Mouse (Mus musculus) adrenal gland, adult 18-20 months (tissue): ENCODE measurements around the gene Ifitm1. TPM values are rescaled to one million over a fixed set of nuclear protein-coding genes. Genes with fewer than 3 reads are reported as not detected.
A peak's percentile ranks its signal among the peaks of the same experiment; 100 is the strongest.
"Not testable (repeated sequence)": the region's sequence is repeated elsewhere in the genome, so short reads cannot be mapped to it uniquely, and the experiment has no call there.

Experiments used
- DNase-seq, 2 experiments: peaks; one replicate each; pipeline ENCODE4 v3.0.0; 2021 to 2022; ENCODE audit warnings: low spot score in 2 of 2
- total RNA-seq, 2 experiments: library from RNA; stranded (reverse); gene quantifications; 1 replicate in 1 of 2; 2 replicates in 1 of 2; pipeline ENCODE4 v1.2.3; 2021

The Ifitm1 gene
- total RNA-seq, 2 experiments from 2014 or later: 6.9 to 9.8 TPM

GRCm38 (mm10) chr7:141008938-141009660 lies 42.1 kb downstream of the Ifitm1 start:
- DNase-seq: peak; percentile 73 to 84

- no peak for DNase-seq
These were observed 42.6 kb downstream of the Ifitm1 start for GRCm38 (mm10) chr7:141009665-141010064.

- DNase-seq: peak; percentile 38 to 52
These were observed 43.6 kb downstream of the Ifitm1 start, which contains the start of gene Ifitm3 for GRCm38 (mm10) chr7:141010593-141010992. Gene Ifitm3, minus strand, starts transcription at chr7:141010770.

- no peak for DNase-seq
These were observed 44.3 kb downstream of the Ifitm1 start for GRCm38 (mm10) chr7:141011238-141011770.

GRCm38 (mm10) chr7:141016707-141017697 lies 50.0 kb downstream of the Ifitm1 start:
- DNase-seq: no peak

GRCm38 (mm10) chr7:141017824-141018223 lies 50.8 kb downstream of the Ifitm1 start, which contains the start of gene Ifitm6:
Gene Ifitm6, minus strand, starts transcription at chr7:141017924.
- DNase-seq: not testable (repeated sequence)

GRCm38 (mm10) chr7:141019028-141019427 lies 52.0 kb downstream of the Ifitm1 start:
- DNase-seq: no peak

Other genes with a start within 250 kb of the Ifitm1 start
- 100 to 1,000 TPM; 200 to 317 TPM for gene Cyp2e1, start 203.5 kb upstream of the Ifitm1 start, total RNA-seq
- gene Syce1, start 179.4 kb upstream of the Ifitm1 start, total RNA-seq: under 1 TPM in 1 of 2 experiments, not detected in 1; 0.19 TPM
- gene Zfp941, start 145.0 kb upstream of the Ifitm1 start, total RNA-seq: 1 to 10 TPM; 2.0 to 2.8 TPM
- gene Urah, start 132.2 kb upstream of the Ifitm1 start, total RNA-seq: 1 to 10 TPM in 1 of 2 experiments, under 1 TPM in 1; 0.76 to 1.1 TPM
- gene Scgb1c1, start 121.7 kb upstream of the Ifitm1 start, total RNA-seq: not detected
- gene Odf3, start 119.4 kb upstream of the Ifitm1 start, total RNA-seq: under 1 TPM; 0.26 to 0.40 TPM
- gene Gm45785, start 110.9 kb upstream of the Ifitm1 start, total RNA-seq: under 1 TPM; 0.36 to 0.61 TPM
- gene Ric8a, start 110.3 kb upstream of the Ifitm1 start, total RNA-seq: 10 to 100 TPM; 49.5 to 65.5 TPM
- gene Bet1l, start 109.6 kb upstream of the Ifitm1 start, total RNA-seq: 10 to 100 TPM; 37.8 to 42.8 TPM
- gene Psmd13, start 85.3 kb upstream of the Ifitm1 start, total RNA-seq: 100 to 1,000 TPM; 100 to 116 TPM
- gene Sirt3, start 84.9 kb upstream of the Ifitm1 start, total RNA-seq: 10 to 100 TPM; 28.6 to 45.7 TPM
- 1,000 to 10,000 TPM; 1,018 to 1,993 TPM for gene Cox8b, start 66.8 kb upstream of the Ifitm1 start, total RNA-seq
- gene Nlrp6, start 46.3 kb upstream of the Ifitm1 start, total RNA-seq: 1 to 10 TPM in 1 of 2 experiments, under 1 TPM in 1; 0.96 to 1.5 TPM
- 10 to 100 TPM; 30.4 to 32.3 TPM for gene Pgghg, start 25.8 kb upstream of the Ifitm1 start, total RNA-seq
- gene Ifitm5, start 16.9 kb upstream of the Ifitm1 start, total RNA-seq: 1 to 10 TPM; 1.4 to 1.7 TPM
- 1 to 10 TPM in 1 of 2 experiments, not detected in 1; 1.2 TPM for gene Gm45717, start 11.3 kb upstream of the Ifitm1 start, total RNA-seq
- 100 to 1,000 TPM; 433 to 585 TPM for gene Ifitm2, start 11.2 kb upstream of the Ifitm1 start, total RNA-seq
- 100 to 1,000 TPM in 1 of 2 experiments, 10 to 100 TPM in 1; 94.2 to 155 TPM for gene Ifitm3, start 43.5 kb downstream of the Ifitm1 start, total RNA-seq
- under 1 TPM; 0.64 to 0.66 TPM for gene Ifitm6, start 50.7 kb downstream of the Ifitm1 start, total RNA-seq
- not detected for gene Gm17387, start 61.9 kb downstream of the Ifitm1 start, total RNA-seq
- 1 to 10 TPM; 1.3 to 2.7 TPM for gene B4galnt4, start 93.9 kb downstream of the Ifitm1 start, total RNA-seq
- gene Pkp3, start 111.0 kb downstream of the Ifitm1 start, total RNA-seq: 1 to 10 TPM; 1.8 to 3.3 TPM
- 1 to 10 TPM; 2.0 to 2.7 TPM for gene Sigirr, start 133.4 kb downstream of the Ifitm1 start, total RNA-seq
- gene Ano9, start 150.6 kb downstream of the Ifitm1 start, total RNA-seq: under 1 TPM; 0.20 to 0.32 TPM
- 10 to 100 TPM; 39.2 to 40.4 TPM for gene Ptdss2, start 155.2 kb downstream of the Ifitm1 start, total RNA-seq
- 100 to 1,000 TPM; 218 to 327 TPM for gene Rnh1, start 205.6 kb downstream of the Ifitm1 start, total RNA-seq
- gene Hras, start 226.8 kb downstream of the Ifitm1 start, total RNA-seq: 10 to 100 TPM; 87.8 to 99.7 TPM
- 1 to 10 TPM; 3.9 to 6.9 TPM for gene Lrrc56, start 226.9 kb downstream of the Ifitm1 start, total RNA-seq
- gene Lmntd2, start 246.9 kb downstream of the Ifitm1 start, total RNA-seq: under 1 TPM; 0.13 to 0.33 TPM
- gene Rassf7, start 248.6 kb downstream of the Ifitm1 start, total RNA-seq: 1 to 10 TPM; 1.4 to 2.6 TPM